Mouse (Mus musculus) thymus, postnatal 14 days (tissue): ENCODE measurements around the gene Slc6a3.

Source experiments
- DNase-seq: peaks from one replicate; pipeline ENCODE4 v3.0.0; 2021

Gene Slc6a3

DNA sequence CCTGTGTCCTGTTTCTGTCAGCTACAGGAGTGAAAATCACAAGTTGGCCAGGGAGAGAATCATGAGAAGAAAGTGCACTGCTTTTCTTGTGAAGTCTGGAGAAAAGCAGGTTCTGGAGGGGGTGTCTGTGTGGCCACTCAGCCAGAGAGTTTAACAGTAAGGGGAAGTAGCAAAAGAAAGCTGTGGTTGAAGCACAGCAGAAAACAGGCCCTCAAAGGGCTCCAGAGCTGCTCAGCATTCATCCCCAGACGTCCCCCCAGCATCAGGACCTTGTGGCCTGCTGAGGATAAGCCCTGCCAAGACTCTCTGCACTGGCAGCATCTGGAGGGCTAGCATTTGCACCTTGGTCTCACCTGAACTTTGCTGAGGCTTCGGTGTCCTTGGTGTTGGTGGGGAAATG is 56.0 kb downstream of the Slc6a3 start:
- no peak for DNase-seq

DNA sequence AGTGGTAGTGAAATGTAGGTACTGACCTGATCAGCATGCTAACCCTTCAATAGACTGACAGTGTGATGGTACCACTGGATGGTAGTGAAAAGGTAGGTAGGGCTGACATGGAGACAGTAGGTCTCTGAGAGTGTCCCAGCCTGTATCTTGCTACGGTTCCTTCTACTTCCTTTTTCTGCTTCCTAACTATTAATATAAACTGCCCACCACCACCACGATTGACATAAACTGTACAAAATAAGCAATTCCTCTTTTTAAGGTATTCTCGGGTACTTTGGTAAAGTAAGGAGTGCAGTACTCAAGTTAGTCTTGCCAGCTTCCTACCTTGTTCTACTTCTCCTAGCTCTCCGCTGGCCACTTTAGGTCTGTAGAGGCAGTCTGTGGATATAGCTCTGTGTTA is 59.7 kb downstream of the Slc6a3 start:
- DNase-seq, result no peak

DNA sequence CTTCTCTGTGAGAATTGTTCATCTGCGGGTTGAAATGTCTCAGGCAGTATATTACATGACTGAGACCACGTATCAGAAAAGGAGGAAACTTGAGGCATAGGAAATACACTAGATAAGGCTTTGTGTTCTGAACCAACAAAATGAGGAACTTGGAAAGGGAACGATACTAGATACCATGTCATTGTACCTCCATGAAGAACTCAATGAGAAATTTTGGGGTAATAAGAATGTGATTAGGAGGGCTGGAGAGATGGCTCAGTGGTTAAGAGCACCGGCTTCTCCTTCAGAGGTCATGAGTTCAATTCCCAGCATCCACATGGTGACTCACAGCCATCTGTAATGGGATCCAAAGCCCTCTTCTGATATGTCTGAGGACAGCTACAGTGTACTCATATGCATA is 63.7 kb downstream of the Slc6a3 start:
- no peak for DNase-seq

DNA sequence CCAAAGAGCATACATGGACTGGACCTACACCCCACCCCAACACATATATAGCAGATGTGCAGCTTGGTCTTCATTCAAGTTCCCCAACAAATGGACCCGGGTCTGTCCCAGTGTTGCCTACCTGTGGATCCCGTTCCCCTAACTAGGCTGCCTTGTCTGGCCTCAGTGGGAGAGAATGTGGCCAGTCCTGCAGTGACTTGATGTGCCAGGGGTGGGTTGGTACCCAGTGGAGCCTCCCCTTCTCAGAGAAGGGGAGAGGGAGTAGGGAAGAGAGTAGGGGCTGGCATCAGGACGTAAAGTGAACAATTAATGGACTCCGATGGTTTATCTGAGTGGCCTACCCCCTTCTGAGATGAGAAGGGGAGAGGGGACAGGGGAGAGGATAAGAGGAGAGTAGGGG is 66.5 kb downstream of the Slc6a3 start:
- peak; percentile 14 for DNase-seq

DNA sequence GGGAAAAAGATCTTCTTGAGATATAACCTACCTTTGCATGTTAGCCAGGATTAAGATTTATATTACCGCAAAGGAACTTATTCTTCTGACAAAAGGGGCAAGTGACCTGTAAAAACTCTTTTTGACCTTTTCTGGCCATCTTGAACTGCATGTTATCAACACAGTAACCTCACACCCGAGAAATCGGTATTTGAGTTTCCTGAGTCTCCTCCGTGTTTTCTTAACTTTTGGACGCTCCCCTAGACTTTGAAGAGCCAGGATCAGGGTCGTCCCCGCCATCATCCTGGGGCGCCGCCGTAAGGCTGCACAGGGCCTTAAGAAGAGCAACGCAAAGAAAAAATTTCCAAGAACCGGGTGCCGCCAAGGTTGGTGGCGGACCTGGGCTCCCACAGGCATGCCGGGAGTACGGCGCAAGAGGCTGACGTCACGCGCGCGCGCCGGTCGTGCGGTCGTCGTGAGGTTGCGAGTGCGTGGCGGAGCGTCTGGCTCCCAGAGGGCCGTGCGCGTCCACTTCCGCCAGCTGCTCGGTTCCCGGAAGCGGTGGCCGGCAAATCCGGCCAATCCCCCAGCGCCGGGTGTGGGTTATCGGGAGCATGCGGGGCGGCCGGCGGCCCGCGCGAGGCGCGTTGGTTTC is 67.1 kb downstream of the Slc6a3 start, which contains the start of gene Clptm1l:
Clptm1l (plus strand) TSS at position 485 of the 634 bp plus-strand sequence.
- peak; percentile 97 for DNase-seq

DNA sequence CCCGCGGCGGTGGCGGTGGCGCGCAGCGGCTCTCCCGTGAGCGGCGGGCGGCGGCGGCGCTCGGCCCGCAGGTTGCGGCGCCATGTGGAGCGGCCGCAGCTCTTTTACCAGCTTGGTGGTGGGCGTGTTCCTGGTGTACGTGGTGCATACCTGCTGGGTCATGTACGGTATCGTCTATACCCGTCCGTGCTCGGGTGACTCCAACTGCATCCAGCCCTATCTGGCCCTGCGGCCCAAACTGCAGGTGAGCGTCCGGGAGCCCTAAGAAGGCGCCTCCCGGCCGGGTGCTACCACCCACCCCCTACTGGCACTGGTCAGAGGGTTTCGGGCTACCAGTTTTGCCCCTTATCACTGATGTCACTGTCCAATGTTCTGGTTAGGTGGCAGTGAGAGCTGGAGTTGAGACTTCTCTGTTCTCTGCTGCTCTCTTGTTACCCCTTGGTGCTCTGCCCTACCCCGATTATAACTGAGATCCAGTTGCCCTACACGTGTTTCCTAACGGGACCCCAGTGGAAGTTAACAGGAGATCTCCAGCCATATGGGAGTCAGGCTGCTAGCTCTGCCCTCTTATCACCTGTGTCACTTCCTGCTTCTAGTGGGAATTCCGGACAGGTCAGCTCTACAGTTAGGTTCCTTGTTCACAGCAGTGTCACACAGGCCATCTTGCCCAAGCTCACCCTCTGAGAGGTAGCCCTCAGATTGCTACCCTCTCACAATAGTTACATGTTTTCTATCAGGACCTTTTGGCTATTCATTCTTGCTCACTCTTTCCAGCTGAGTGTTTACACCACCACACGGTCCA is 67.8 kb downstream of the Slc6a3 start:
- no peak for DNase-seq

DNA sequence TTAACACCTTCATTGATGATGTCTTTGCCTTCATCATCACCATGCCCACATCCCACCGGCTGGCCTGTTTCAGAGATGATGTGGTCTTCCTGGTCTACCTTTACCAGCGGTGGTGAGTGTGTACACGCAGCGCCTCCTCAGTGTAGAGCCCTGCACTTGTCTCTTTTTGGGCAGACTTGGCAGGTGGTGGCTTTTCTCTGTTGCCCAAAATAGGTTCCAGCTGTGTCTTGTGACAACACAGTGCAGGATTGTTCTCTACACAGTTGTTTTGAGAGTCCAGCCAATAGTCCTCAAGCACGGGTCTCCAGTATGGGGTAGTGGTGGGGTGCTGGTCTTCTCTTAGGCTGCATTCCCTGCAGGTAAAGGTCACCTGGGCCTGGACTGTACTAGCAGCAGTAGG is 81.9 kb downstream of the Slc6a3 start:
- no peak for DNase-seq

DNA sequence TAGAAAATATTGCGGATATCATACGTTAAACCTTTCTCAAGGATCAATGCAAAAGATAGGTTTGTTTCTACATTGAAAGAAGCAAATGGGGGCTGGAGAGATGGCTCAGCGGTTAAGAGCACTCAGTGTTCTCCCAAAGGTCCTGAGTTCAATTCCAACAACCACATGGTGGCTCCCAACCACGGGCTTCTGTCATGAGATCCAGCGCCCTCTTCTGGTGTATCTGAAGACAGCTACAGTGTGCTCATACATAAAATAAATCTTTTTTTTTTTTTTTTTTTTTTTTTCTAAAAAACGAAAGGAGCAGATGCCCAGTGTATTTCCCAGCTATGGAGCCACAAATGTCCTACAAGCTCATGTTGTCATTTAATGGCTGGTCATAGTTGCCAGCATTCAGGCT is 84.1 kb downstream of the Slc6a3 start:
- DNase-seq, result peak; percentile 15

DNA sequence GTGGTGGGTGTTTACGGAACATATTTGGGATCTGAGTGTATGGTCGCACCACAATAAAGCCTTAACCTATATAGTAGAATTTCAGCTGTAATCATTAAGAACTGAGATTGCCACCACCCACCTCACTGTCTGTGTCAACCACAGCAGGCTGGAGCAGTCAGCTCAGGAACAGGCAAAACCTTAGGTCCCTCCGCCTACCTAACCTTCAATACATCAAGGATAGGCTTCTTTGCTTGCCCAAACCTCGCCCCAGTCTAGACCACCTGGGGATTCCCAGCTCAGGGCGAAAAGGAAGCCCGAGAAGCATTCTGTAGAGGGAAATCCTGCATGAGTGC is 89.8 kb downstream of the Slc6a3 start:
- peak; percentile 82 for DNase-seq

DNA sequence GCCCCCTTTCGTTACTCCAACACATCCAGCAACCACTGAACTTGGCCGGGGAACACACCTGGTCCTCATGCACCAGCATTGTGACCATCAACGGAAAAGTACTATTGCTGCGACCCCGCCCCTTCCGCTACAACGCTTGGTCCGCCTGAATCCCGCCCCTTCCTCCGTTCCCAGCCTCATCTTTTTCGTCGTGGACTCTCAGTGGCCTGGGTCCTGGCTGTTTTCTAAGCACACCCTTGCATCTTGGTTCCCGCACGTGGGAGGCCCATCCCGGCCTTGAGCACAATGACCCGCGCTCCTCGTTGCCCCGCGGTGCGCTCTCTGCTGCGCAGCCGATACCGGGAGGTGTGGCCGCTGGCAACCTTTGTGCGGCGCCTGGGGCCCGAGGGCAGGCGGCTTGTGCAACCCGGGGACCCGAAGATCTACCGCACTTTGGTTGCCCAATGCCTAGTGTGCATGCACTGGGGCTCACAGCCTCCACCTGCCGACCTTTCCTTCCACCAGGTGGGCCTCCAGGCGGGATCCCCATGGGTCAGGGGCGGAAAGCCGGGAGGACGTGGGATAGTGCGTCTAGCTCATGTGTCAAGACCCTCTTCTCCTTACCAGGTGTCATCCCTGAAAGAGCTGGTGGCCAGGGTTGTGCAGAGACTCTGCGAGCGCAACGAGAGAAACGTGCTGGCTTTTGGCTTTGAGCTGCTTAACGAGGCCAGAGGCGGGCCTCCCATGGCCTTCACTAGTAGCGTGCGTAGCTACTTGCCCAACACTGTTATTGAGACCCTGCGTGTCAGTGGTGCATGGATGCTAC is 90.4 kb downstream of the Slc6a3 start, which contains the start of gene Tert:
Tert (plus strand) TSS at position 167 of the 805 bp plus-strand sequence.
- DNase-seq, result no peak
